Mouse (Mus musculus) MEL (cell line): ENCODE results near the gene Diaph3. TPM values are rescaled to one million over a fixed set of nuclear protein-coding genes. Genes with fewer than 3 reads are reported as not detected.

Experiments used
- DNase-seq: peaks from one replicate; pipeline ENCODE4 v3.0.0; 2011; ENCODE audit warnings: low read depth, low spot score
- H3K27ac ChIP-seq: 2 replicates; pipeline ENCODE4 v1.5.1; 2012; ENCODE audit warnings: low read depth, mild to moderate bottlenecking, control low read depth, low read length, moderate library complexity; ENCODE audit not compliant: control insufficient read depth
- H3K27me3 ChIP-seq, 2 experiments: fragments of 150-350 bp in 1 of 2; sonication (generic) in 1 of 2; 2 replicates each; pipeline ENCODE4 v1.6.1; 2012; ENCODE audit warnings: low read length in 2 of 2, mild to moderate bottlenecking in 2 of 2, improper control_type of control experiment in 1 of 2, moderate library complexity in 1 of 2; ENCODE audit not compliant: insufficient read depth in 2 of 2, control insufficient read depth in 1 of 2
- H3K36me3 ChIP-seq, 2 experiments: 2 replicates each; pipeline ENCODE4 v1.6.1; 2012 to 2014; ENCODE audit warnings: low read length in 2 of 2, improper control_type of control experiment in 1 of 2, inconsistent platforms in 1 of 2, mild to moderate bottlenecking in 1 of 2; ENCODE audit not compliant: insufficient read depth in 2 of 2, control insufficient read depth in 1 of 2
- H3K4me1 ChIP-seq, 2 experiments: fragments of 150-350 bp in 1 of 2; sonication (generic) in 1 of 2; 2 replicates each; pipeline ENCODE4 v1.6.1; 2012; ENCODE audit warnings: low read length in 2 of 2, improper control_type of control experiment in 1 of 2, mild to moderate bottlenecking in 1 of 2; ENCODE audit not compliant: insufficient read depth in 2 of 2, control insufficient read depth in 1 of 2
- H3K4me3 ChIP-seq, 2 experiments: fragments of 150-350 bp in 1 of 2; sonication (generic) in 1 of 2; 2 replicates each; pipeline ENCODE4 v1.5.1; 2012; ENCODE audit warnings: low read depth in 2 of 2, low read length in 2 of 2, mild to moderate bottlenecking in 2 of 2, moderate library complexity in 2 of 2, control low read depth in 1 of 2, improper control_type of control experiment in 1 of 2; ENCODE audit not compliant: control insufficient read depth in 1 of 2, insufficient read depth in 1 of 2
- H3K79me2 ChIP-seq: 2 replicates; pipeline ENCODE4 v1.6.1; 2012; ENCODE audit warnings: mild to moderate bottlenecking, low read length, moderate library complexity; ENCODE audit not compliant: control insufficient read depth, poor library complexity, insufficient read depth
- H3K9ac ChIP-seq: 2 replicates; pipeline ENCODE4 v1.6.1; 2012; ENCODE audit warnings: low read depth, mild to moderate bottlenecking, control low read depth, low read length, moderate library complexity; ENCODE audit not compliant: control insufficient read depth, poor library complexity, severe bottlenecking
- H3K9me3 ChIP-seq: fragments of 150-350 bp; sonication (generic); replicated peaks from 2 replicates; pipeline ENCODE4 v1.6.1; 2012; ENCODE audit warnings: mild to moderate bottlenecking, low read length, improper control_type of control experiment, moderate library complexity; ENCODE audit not compliant: insufficient read depth
- EP300 ChIP-seq, 2 experiments: IDR thresholded peaks; 2 replicates each; pipeline ENCODE4 v1.6.1; 2011; ENCODE audit warnings: improper control_type of control experiment in 2 of 2, low read length in 2 of 2, low read depth in 1 of 2, mild to moderate bottlenecking in 1 of 2
- ETS1 ChIP-seq: IDR thresholded peaks from 2 replicates; pipeline ENCODE4 v1.6.1; 2012; ENCODE audit warnings: low read depth, mild to moderate bottlenecking, inconsistent platforms, low read length, improper control_type of control experiment, moderate library complexity
- GATA1 ChIP-seq: IDR thresholded peaks from 2 replicates; pipeline ENCODE4 v1.6.1; 2011; ENCODE audit warnings: low read depth, low read length, improper control_type of control experiment
- JUND ChIP-seq: IDR thresholded peaks from 2 replicates; pipeline ENCODE4 v1.6.1; 2011; ENCODE audit warnings: low read depth, mild to moderate bottlenecking, improper control_type of control experiment, low read length
- MAX ChIP-seq: IDR thresholded peaks from 2 replicates; pipeline ENCODE4 v1.6.1; 2011; ENCODE audit warnings: low read length, improper control_type of control experiment
- MXI1 ChIP-seq: IDR thresholded peaks from 2 replicates; pipeline ENCODE4 v1.6.1; 2011; ENCODE audit warnings: mild to moderate bottlenecking, low read depth, low read length, improper control_type of control experiment
- RAD21 ChIP-seq: IDR thresholded peaks from 2 replicates; pipeline ENCODE4 v1.6.1; 2011; ENCODE audit warnings: mild to moderate bottlenecking, low read depth, low read length, improper control_type of control experiment
- RCOR1 ChIP-seq: IDR thresholded peaks from 2 replicates; pipeline ENCODE4 v1.6.1; 2012; ENCODE audit warnings: low read depth, mild to moderate bottlenecking, inconsistent platforms, low read length, improper control_type of control experiment
- SIN3A ChIP-seq: IDR thresholded peaks from 2 replicates; pipeline ENCODE4 v1.6.1; 2012; ENCODE audit warnings: low read length, improper control_type of control experiment, inconsistent platforms
- SMC3 ChIP-seq: IDR thresholded peaks from 2 replicates; pipeline ENCODE4 v1.6.1; 2011; ENCODE audit warnings: low read depth, low read length, improper control_type of control experiment
- TAL1 ChIP-seq: IDR thresholded peaks from 2 replicates; pipeline ENCODE4 v1.6.1; 2012; ENCODE audit warnings: mild to moderate bottlenecking, inconsistent platforms, low read length, moderate library complexity, mixed read lengths
- TBP ChIP-seq: IDR thresholded peaks from 2 replicates; pipeline ENCODE4 v1.8.0; 2011; ENCODE audit warnings: low read depth, low read length, improper control_type of control experiment
- ZKSCAN1 ChIP-seq: IDR thresholded peaks from 2 replicates; pipeline ENCODE4 v1.6.1; 2012; ENCODE audit warnings: low read depth, mild to moderate bottlenecking, inconsistent platforms, low read length, improper control_type of control experiment, moderate library complexity
- ZMIZ1 ChIP-seq: IDR thresholded peaks from 2 replicates; pipeline ENCODE4 v1.6.1; 2012; ENCODE audit warnings: low read depth, mild to moderate bottlenecking, inconsistent platforms, low read length, improper control_type of control experiment, moderate library complexity
- polyA plus RNA-seq, 2 experiments: library from polyadenylated mRNA; stranded (reverse) in 1 of 2; unstranded in 1 of 2; fragments of >175 nt in 1 of 2; fragments of >200 nt in 1 of 2; gene quantifications; 2 replicates each; pipeline versions ENCODE4 v1.2.1 to v1.2.4; 2012; ENCODE audit warnings: low replicate concordance in 2 of 2, low read depth in 1 of 2; ENCODE audit not compliant: insufficient read length in 2 of 2, insufficient read depth in 1 of 2, missing spikeins in 1 of 2
- total RNA-seq: library from RNA; depleted of rRNA; stranded (reverse); fragments of 300-350 nt; gene quantifications from 2 replicates; pipeline ENCODE4 v1.2.3, GENCODE M21; 2012

Diaph3 gene
- total and polyA plus RNA-seq, 3 experiments: 9.0 to 11.9 TPM; not detected in 1

DNA sequence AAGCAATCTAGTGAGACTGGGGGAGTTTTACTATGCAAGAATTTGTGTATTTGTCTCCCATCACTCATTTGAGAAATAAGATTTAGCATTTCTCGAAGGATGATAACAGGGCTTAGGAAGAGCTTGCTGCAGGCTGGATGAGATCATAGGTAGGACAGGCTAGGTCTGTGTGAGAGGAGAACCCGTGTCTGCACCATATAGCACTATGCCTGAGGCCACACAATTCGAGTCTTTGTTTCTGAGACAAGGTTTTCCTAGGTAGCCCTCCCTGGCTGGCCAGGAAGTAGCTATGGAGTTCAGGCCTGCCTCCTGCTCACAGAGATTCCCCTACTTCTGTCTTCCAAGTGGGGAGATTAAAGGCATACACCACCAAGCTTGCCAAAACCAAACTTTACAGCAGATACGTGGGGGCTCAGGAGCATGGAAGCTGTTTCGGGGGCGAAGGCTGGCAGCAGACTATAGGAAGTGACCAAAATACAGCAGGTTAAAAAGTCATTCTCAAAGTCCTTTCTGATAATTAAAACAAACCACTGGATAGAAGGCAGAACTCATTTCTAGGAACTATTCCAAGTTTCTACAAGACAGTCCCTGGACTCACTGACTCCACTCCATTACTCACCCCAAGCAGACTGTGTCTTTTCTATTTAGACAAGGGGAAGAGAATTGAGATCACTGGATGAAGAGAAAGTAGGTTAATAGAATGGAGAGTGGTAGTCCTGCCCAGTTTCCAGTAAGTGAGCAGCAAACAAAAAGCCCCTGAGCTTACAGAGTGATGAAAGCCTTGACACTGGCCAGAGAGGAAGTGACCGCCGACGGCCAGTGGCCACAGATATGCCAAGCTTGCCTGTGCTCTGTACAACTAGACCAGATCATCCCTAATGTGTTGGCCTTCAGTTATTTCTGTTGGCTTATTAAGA is 383.2 kb downstream of the Diaph3 start:
- Histone ChIP-seq H3K79me2 (no peaks in the 10 kb centered on the region), H3K27ac (no peak overlapping the region), H3K9me3 (no peaks in the 10 kb centered on the region), H3K4me1 (no peaks in the 10 kb centered on the region), H3K4me3 (no peak overlapping the region), H3K9ac (no peak overlapping the region), H3K36me3 (no peaks in the 10 kb centered on the region), H3K27me3 (no peaks in the 10 kb centered on the region)
- DNase-seq: no peak
- TF ChIP-seq MAX (no peak), ZKSCAN1 (no peak)

- Histone ChIP-seq H3K79me2 (no peaks in the 10 kb centered on the region), H3K9ac (no peak overlapping the region), H3K4me3 (no peak overlapping the region), H3K27ac (no peak overlapping the region), H3K4me1 (no peaks in the 10 kb centered on the region), H3K9me3 (no peaks in the 10 kb centered on the region), H3K36me3 (no peaks in the 10 kb centered on the region), H3K27me3 (no peaks in the 10 kb centered on the region)
- TF ChIP-seq TAL1: no peak
- TF ChIP-seq SMC3: no peak
- no peak for TF ChIP-seq RAD21
- TF ChIP-seq ETS1: no peak
- no peak for DNase-seq
Observed at GRCm38 (mm10) chr14:86757132-86757531, 383.9 kb downstream of the Diaph3 start.

DNA sequence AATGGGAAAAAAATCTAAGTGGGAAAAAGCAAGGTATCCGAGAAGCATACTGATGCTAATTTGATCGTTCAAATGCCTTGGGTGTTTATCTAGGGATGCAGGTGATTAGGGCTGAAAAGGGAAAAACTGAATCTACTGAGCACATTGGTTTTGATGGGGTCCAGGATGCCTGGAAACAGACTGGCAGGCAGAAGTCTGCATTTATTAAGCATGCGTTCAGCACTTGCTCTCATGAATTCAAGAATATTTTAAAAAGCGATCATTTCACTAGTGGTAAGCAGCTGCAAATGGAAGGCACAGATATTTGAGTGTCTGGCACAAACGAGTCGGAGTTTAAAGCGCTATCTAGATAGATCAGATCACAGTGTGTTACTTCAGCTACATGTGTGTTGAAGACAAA is 390.7 kb downstream of the Diaph3 start:
- Histone ChIP-seq H3K27ac (no peak overlapping the region), H3K4me1 (peaks cover 0 to 2% of the 10 kb centered on the region in 2 experiments; a peak in 1 of 4 replicates), H3K9me3 (no peaks in the 10 kb centered on the region), H3K36me3 (no peaks in the 10 kb centered on the region), H3K4me3 (no peak overlapping the region), H3K9ac (no peak overlapping the region), H3K27me3 (no peaks in the 10 kb centered on the region), H3K79me2 (no peaks in the 10 kb centered on the region)
- TF ChIP-seq EP300 (IDR thresholded peaks at IDR 0.05; ENCODE audit: low read depth in 1 of 2, low read length in 2 of 2): no peak
- TF ChIP-seq ZMIZ1: no peak
- TF ChIP-seq GATA1: no peak
- TF ChIP-seq MXI1: no peak
- no peak for TF ChIP-seq SIN3A
- TF ChIP-seq JUND: no peak
- no peak for TF ChIP-seq TBP
- TF ChIP-seq RCOR1: no peak
- no peak for DNase-seq
